Comparison of ENCODE assay signal across 8 mouse cellular contexts in genomic region chr9:45505487-45505939, GRCm38 (mm10).
DNase-seq lines count a peak whose midpoint lies in the region; ATAC-seq and TF ChIP-seq lines count a peak whose summit lies in the region.

No protein-coding gene starts in this region.

- no peak overlapping the region for H3K4me3 ChIP-seq in heart, adult 2 months
- H3K4me3 ChIP-seq in forebrain, embryonic 14.5 days (ENCODE audit: low read depth, low read length), result no peak overlapping the region
- no peak overlapping the region for H3K4me3 ChIP-seq in limb, embryonic 15.5 days
- no peak overlapping the region for H3K4me3 ChIP-seq in neural tube, embryonic 12.5 days
- H3K4me3 ChIP-seq in left cerebral cortex, adult 2 months, result no peak overlapping the region

- H3K27me3 ChIP-seq in heart, adult 2 months (ENCODE audit: control insufficient read depth, insufficient read depth, low read length), result no peaks in the 10 kb centered on the region
- H3K27me3 ChIP-seq in forebrain, embryonic 14.5 days (replicated peaks; ENCODE audit: control insufficient read depth, insufficient read depth, low read length), result no peaks in the 10 kb centered on the region
- no peaks in the 10 kb centered on the region for H3K27me3 ChIP-seq in limb, embryonic 15.5 days
- no peaks in the 10 kb centered on the region for H3K27me3 ChIP-seq in neural tube, embryonic 12.5 days (replicated peaks)

- no peak overlapping the region for H3K27ac ChIP-seq in heart, adult 2 months
- peak overlapping the region; percentile 41; the same call in 1 of the 2 replicates for H3K27ac ChIP-seq in forebrain, embryonic 14.5 days (ENCODE audit: low read depth, low read length)
- H3K27ac ChIP-seq in limb, embryonic 15.5 days, result no peak overlapping the region
- no peak overlapping the region for H3K27ac ChIP-seq in neural tube, embryonic 12.5 days
- H3K27ac ChIP-seq in left cerebral cortex, adult 2 months, result no peak overlapping the region

- peak; percentile 51 for ATAC-seq in forebrain, embryonic 14.5 days
- ATAC-seq in limb, embryonic 15.5 days (ENCODE audit: insufficient number of reproducible peaks, low FRiP score, low TSS enrichment, low read depth), result 0 out of 2 replicates have a peak, but pooled peaks have one; percentile 64
- ATAC-seq in neural tube, embryonic 12.5 days (ENCODE audit: low FRiP score, low read depth), result peak; percentile 58; the same call in 1 of the 2 replicates

- H3K36me3 ChIP-seq in heart, adult 2 months (ENCODE audit: control insufficient read depth, insufficient read depth, low read length), result no peaks in the 10 kb centered on the region
- no peaks in the 10 kb centered on the region for H3K36me3 ChIP-seq in forebrain, embryonic 14.5 days (ENCODE audit: control insufficient read depth, insufficient read depth, low read length)
- H3K36me3 ChIP-seq in limb, embryonic 15.5 days, result no peaks in the 10 kb centered on the region
- no peaks in the 10 kb centered on the region for H3K36me3 ChIP-seq in neural tube, embryonic 12.5 days

- peaks cover 3% of the 10 kb centered on the region; the same call in 1 of the 2 replicates for H3K4me1 ChIP-seq in heart, adult 2 months (ENCODE audit: control insufficient read depth, insufficient read depth, low read length)
- peaks cover 39% of the 10 kb centered on the region for H3K4me1 ChIP-seq in forebrain, embryonic 14.5 days (ENCODE audit: control insufficient read depth, insufficient read depth, low read length)
- peaks cover 20% of the 10 kb centered on the region for H3K4me1 ChIP-seq in limb, embryonic 15.5 days
- peaks cover 37% of the 10 kb centered on the region for H3K4me1 ChIP-seq in neural tube, embryonic 12.5 days

- no peak for TF ChIP-seq CTCF in heart, adult 2 months (IDR thresholded peaks at IDR 0.05)
- TF ChIP-seq CTCF in left cerebral cortex, adult 2 months (IDR thresholded peaks at IDR 0.05), result no peak

- H3K9ac ChIP-seq in heart, adult 2 months (ENCODE audit: low read depth, low read length), result no peak overlapping the region
- H3K9ac ChIP-seq in forebrain, embryonic 14.5 days (ENCODE audit: low read length), result no peak overlapping the region
- no peak overlapping the region for H3K9ac ChIP-seq in limb, embryonic 15.5 days
- no peak overlapping the region for H3K9ac ChIP-seq in neural tube, embryonic 12.5 days

- WGBS in heart, adult 2 months, result 10% methylated on average over 4 of the region's 4 CpGs
- WGBS in forebrain, embryonic 14.5 days, result 64% methylated on average over 4 of the region's 4 CpGs
- 44% methylated on average over 4 of the region's 4 CpGs for WGBS in limb, embryonic 15.5 days
- 83% methylated on average over 4 of the region's 4 CpGs for WGBS in neural tube, embryonic 12.5 days

- intact Hi-C loops in heart, adult 2 months (cut with DNase I), result no loop called here
- intact Hi-C loops in left cerebral cortex, adult 2 months (cut with DNase I), result no loop called here

- TF ChIP-seq POLR2A in heart, adult 2 months (IDR thresholded peaks at IDR 0.05; ENCODE audit: insufficient read depth, low read depth, low read length), result no peak

- H3K4me2 ChIP-seq in forebrain, embryonic 14.5 days (ENCODE audit: low read length), result no peak overlapping the region
- H3K4me2 ChIP-seq in limb, embryonic 15.5 days, result no peak overlapping the region
- no peak overlapping the region for H3K4me2 ChIP-seq in neural tube, embryonic 12.5 days (replicated peaks)

- no peaks in the 10 kb centered on the region for H3K79me2 ChIP-seq in heart, adult 2 months (replicated peaks; ENCODE audit: control insufficient read depth, insufficient read depth, low read length)

- no peak for TF ChIP-seq EP300 in heart, adult 2 months (IDR thresholded peaks at IDR 0.05; ENCODE audit: insufficient read depth, low read depth, low read length)

- peak; percentile 93 for DNase-seq in heart, adult 11 months
- DNase-seq in heart, adult 2 months, result no peak
- no peak for DNase-seq in forebrain, embryonic 14.5 days (ENCODE audit: low spot score)
- no peak for DNase-seq in left cerebral cortex, adult 2 months (ENCODE audit: extremely low spot score in 1 of 2, low spot score in 2 of 2)
- no peak for DNase-seq in frontal cortex, postnatal 25 days (ENCODE audit: low spot score in 2 of 2)
- DNase-seq in spleen, postnatal 4 days (ENCODE audit: low spot score in 2 of 2), result no peak

- H3K9me3 ChIP-seq in forebrain, embryonic 14.5 days (replicated peaks; ENCODE audit: control insufficient read depth, low read length), result no peaks in the 10 kb centered on the region
- H3K9me3 ChIP-seq in limb, embryonic 15.5 days, result no peaks in the 10 kb centered on the region
- no peaks in the 10 kb centered on the region for H3K9me3 ChIP-seq in neural tube, embryonic 12.5 days
